Mouse (Mus musculus) cerebellum, adult 18-20 months (tissue): ENCODE results near the gene Gm8246.
"Not testable (repeated sequence)": the region's sequence is repeated elsewhere in the genome, so short reads cannot be mapped to it uniquely, and the experiment has no call there.

Experiments used
- DNase-seq, 2 experiments: peaks; one replicate each; pipeline ENCODE4 v3.0.0; 2021

Gene Gm8246

DNA sequence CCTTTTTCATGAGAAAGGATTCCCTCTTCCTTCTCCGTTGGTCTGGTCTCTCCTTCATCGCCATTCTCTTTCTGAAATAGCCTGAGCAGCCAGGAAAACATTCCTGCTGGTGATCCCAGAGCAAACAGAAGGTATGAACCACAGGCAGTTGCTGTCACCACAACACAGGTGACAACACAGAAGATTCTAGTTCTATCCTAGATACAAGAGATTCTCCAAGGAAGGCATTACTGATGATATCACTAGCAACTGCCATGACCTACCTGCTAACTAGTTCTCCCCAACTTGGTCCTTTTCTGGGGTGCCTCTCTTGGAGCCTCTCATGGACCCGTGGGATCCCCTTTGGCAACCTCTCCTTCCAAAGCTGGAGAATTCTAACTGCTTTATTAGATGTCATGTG is at the start of gene Gm8246:
TSS of gene Gm8246 (minus strand) at position 101 of the 400 bp plus-strand sequence.
- not testable (repeated sequence) for DNase-seq

GRCm38 (mm10) chr14:5501374-5501773 is 23.7 kb upstream of the Gm8246 start, which contains the start of gene Gm3488:
TSS of gene Gm3488 (plus strand) at chr14:5501674.
- DNase-seq: not testable (repeated sequence)

DNA sequence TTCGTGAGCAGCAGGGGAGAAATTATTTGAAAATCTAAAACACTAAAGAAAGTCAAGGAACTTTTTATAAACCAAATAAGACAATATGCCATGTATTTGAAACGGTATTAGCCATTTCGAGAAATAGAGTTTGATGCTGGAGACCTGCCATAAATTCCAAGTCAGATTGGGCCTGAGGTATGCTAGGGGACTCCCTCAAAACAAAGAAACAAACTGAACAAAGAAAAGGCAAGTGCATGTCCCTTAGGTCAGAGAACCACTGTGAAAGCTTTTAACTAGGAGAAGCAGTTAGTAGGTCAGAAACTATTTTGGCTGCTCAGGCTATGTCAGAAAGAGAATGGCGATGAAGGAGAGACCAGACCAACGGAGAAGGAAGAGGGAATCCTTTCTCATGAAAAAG is 6.3 kb upstream of the Gm8246 start, which contains the start of gene Gm3187:
TSS of gene Gm3187 (plus strand) at position 301 of the 400 bp plus-strand sequence.
- DNase-seq: not testable (repeated sequence)

- DNase-seq: not testable (repeated sequence)
Observed at GRCm38 (mm10) chr14:5460469-5460868, 17.2 kb downstream of the Gm8246 start.

- DNase-seq: not testable (repeated sequence)
Observed at GRCm38 (mm10) chr14:5455367-5455766, 22.3 kb downstream of the Gm8246 start, which contains the start of gene Gm3194. TSS of gene Gm3194 (minus strand) at chr14:5455467.
